Mouse (Mus musculus) ES-E14 (cell line): Measurements from ENCODE around the gene Tti1. TPM values are rescaled to one million over a fixed set of nuclear protein-coding genes. Genes with fewer than 3 reads are reported as not detected.
A peak's percentile ranks its signal among the peaks of the same experiment; 100 is the strongest.

ENCODE experiments used
- DNase-seq: peaks from one replicate; pipeline ENCODE4 v3.0.0-alpha.2; 2013; ENCODE audit warnings: low read depth, low spot score
- H3K27ac ChIP-seq: 2 replicates; pipeline ENCODE4 v1.5.1; 2012; ENCODE audit warnings: low read depth, mild to moderate bottlenecking, low read length, moderate library complexity, mixed read lengths; ENCODE audit not compliant: poor library complexity, insufficient read depth, severe bottlenecking
- H3K36me3 ChIP-seq: 2 replicates; pipeline ENCODE4 v1.6.1; 2012; ENCODE audit warnings: mild to moderate bottlenecking, low read length, moderate library complexity, mixed read lengths; ENCODE audit not compliant: control insufficient read depth, poor library complexity, insufficient read depth, severe bottlenecking
- H3K4me1 ChIP-seq, 2 experiments: fragments of 150-350 bp in 1 of 2; sonication (generic) in 1 of 2; 2 replicates each; pipeline ENCODE4 v1.6.1; 2012; ENCODE audit warnings: low read length in 2 of 2, mild to moderate bottlenecking in 1 of 2, mixed read lengths in 1 of 2; ENCODE audit not compliant: control insufficient read depth in 2 of 2, insufficient read depth in 2 of 2, poor library complexity in 1 of 2
- H3K4me3 ChIP-seq, 2 experiments: fragments of 150-350 bp in 1 of 2; sonication (generic) in 1 of 2; 2 replicates each; pipeline ENCODE4 v1.5.1; 2012; ENCODE audit warnings: low read length in 2 of 2, low read depth in 1 of 2, mild to moderate bottlenecking in 1 of 2, mixed read lengths in 1 of 2; ENCODE audit not compliant: insufficient read depth in 1 of 2, poor library complexity in 1 of 2, severe bottlenecking in 1 of 2
- H3K9ac ChIP-seq: 2 replicates; pipeline ENCODE4 v1.6.1; 2012; ENCODE audit warnings: low read depth, mild to moderate bottlenecking, low read length, mixed read lengths; ENCODE audit not compliant: poor library complexity, insufficient read depth, severe bottlenecking
- H3K9me3 ChIP-seq: fragments of 150-350 bp; sonication (generic); 2 replicates; pipeline ENCODE4 v1.6.1; 2012; ENCODE audit warnings: low read depth, mild to moderate bottlenecking, low read length; ENCODE audit not compliant: control insufficient read depth, insufficient read depth
- CHD2 ChIP-seq: IDR thresholded peaks from 2 replicates; pipeline ENCODE4 v1.6.1; 2014; ENCODE audit warnings: mild to moderate bottlenecking, low read depth, low read length, inconsistent platforms
- HCFC1 ChIP-seq: IDR thresholded peaks from 2 replicates; pipeline ENCODE4 v1.6.1; 2012; ENCODE audit warnings: low read length, inconsistent platforms, borderline replicate concordance; ENCODE audit not compliant: insufficient read depth
- MAFK ChIP-seq: IDR thresholded peaks from 2 replicates; pipeline ENCODE4 v1.6.1; 2014; ENCODE audit warnings: mild to moderate bottlenecking, low read depth, low read length, inconsistent platforms; ENCODE audit not compliant: insufficient read depth
- ZC3H11A ChIP-seq: IDR thresholded peaks from 2 replicates; pipeline ENCODE4 v1.6.1; 2012; ENCODE audit warnings: low read depth, mild to moderate bottlenecking, inconsistent platforms, low read length, borderline replicate concordance
- ZNF384 ChIP-seq: IDR thresholded peaks from 2 replicates; pipeline ENCODE4 v1.6.1; 2012; ENCODE audit warnings: low read depth, low read length, inconsistent platforms
- in situ Hi-C, 2 experiments: fragments of 600-800 bp; cut with MboI; formaldehyde crosslinking; loops; one replicate each; pipeline ENCODE4 v1.15.1; 2025; ENCODE audit warnings: low sequenced_read_pairs in 2 of 2, inconsistent platforms in 1 of 2; ENCODE audit not compliant: unreplicated experiment in 2 of 2
- total RNA-seq: library from RNA; depleted of rRNA; stranded (reverse); fragments of 300-350 nt; gene quantifications from 2 replicates; pipeline ENCODE4 v1.2.3, GENCODE M21; 2012

Gene Tti1
- total RNA-seq, 1 experiment: 25.3 TPM

DNA sequence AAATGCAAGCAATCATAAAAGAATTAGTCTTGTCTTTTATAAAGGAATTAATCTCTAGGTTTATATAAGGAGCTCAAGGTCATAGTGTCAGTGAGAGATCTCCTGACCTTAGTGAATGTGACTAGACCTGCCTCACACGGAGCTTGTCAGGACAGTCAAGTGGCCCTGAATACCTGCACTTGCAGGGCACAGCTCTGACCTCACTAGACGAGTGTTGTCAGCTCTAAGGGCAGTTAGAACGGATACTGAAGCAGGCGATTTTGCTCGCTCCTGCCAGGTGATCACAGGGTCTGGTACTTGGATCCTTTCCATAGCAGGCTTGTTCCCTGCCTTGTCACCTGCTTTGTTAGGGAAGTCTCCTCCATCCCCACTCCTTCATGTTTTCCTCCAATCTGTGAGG, 36.8 kb upstream of the Tti1 start:
- in situ Hi-C loops: no loop called here
- Histone ChIP-seq H3K4me1 (peaks cover 0 to 3% of the 10 kb centered on the region in 2 experiments; a peak in 1 of 4 replicates), H3K4me3 (no peak overlapping the region), H3K36me3 (peaks cover 11% of the 10 kb centered on the region), H3K27ac (no peak overlapping the region), H3K9me3 (no peaks in the 10 kb centered on the region), H3K9ac (no peak overlapping the region)
- no peak for DNase-seq
- no peak for TF ChIP-seq ZNF384
- no peak for TF ChIP-seq MAFK
- TF ChIP-seq ZC3H11A: no peak
- TF ChIP-seq CHD2: no peak
- TF ChIP-seq HCFC1: no peak

GRCm38 (mm10) chr2:158064571-158065048, 36.4 kb upstream of the Tti1 start:
- Histone ChIP-seq H3K4me3 (no peak overlapping the region), H3K9ac (no peak overlapping the region), H3K4me1 (peaks cover 0 to 3% of the 10 kb centered on the region in 2 experiments; a peak in 1 of 4 replicates), H3K9me3 (no peaks in the 10 kb centered on the region), H3K36me3 (peaks cover 10% of the 10 kb centered on the region), H3K27ac (no peak overlapping the region)
- TF ChIP-seq CHD2: no peak
- no peak for TF ChIP-seq MAFK
- no peak for TF ChIP-seq ZC3H11A
- TF ChIP-seq ZNF384: no peak
- no peak for TF ChIP-seq HCFC1
- peak; percentile 8 for DNase-seq
- in situ Hi-C loops: no loop called here

- in situ Hi-C loops: no loop called here
- H3K36me3 ChIP-seq: peaks cover 14% of the 10 kb centered on the region
- H3K9ac ChIP-seq: no peak overlapping the region
Observed at GRCm38 (mm10) chr2:158063036-158063435, 34.8 kb upstream of the Tti1 start.

DNA sequence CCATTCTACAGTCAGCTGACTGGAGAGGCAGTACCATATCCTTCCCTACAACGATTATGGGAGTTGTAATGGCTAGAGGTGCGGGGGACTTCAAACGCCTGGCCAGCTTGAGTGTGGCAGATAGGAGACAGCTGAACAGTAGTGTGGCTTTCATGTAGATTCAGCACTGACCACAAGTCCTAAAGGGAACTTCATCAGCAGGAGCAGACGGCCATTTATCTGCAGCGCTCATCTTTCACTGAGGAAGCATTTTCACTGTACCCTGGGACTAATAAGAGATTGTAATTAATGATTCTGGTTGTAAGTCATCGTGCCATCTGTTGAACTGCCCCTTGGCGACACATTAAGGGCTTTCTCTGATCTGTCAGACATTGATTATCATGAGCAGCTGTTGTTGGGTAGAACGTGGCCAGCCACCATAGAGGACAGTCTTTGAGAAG, 31.5 kb upstream of the Tti1 start:
- H3K4me3 ChIP-seq: no peak overlapping the region
- in situ Hi-C loops: no loop called here
- TF ChIP-seq CHD2 (no peak), ZNF384 (no peak), MAFK (no peak), HCFC1 (no peak), ZC3H11A (no peak)
- peaks cover 12% of the 10 kb centered on the region for H3K36me3 ChIP-seq
- no peak overlapping the region for H3K27ac ChIP-seq
- H3K9ac ChIP-seq: no peak overlapping the region
- DNase-seq: no peak
- H3K9me3 ChIP-seq: no peaks in the 10 kb centered on the region
- H3K4me1 ChIP-seq: peaks cover 0 to 3% of the 10 kb centered on the region in 2 experiments; a peak in 1 of 4 replicates

More at GRCm38 (mm10) chr2:158063036-158063435, 34.8 kb upstream of the Tti1 start:
- no peak overlapping the region for H3K4me3 ChIP-seq
- TF ChIP-seq MAFK (no peak), ZC3H11A (no peak), CHD2 (no peak), HCFC1 (no peak), ZNF384 (no peak)
- peaks cover 0 to 3% of the 10 kb centered on the region in 2 experiments; a peak in 1 of 4 replicates for H3K4me1 ChIP-seq
- H3K9me3 ChIP-seq: no peaks in the 10 kb centered on the region
- no peak overlapping the region for H3K27ac ChIP-seq
- no peak for DNase-seq

DNA sequence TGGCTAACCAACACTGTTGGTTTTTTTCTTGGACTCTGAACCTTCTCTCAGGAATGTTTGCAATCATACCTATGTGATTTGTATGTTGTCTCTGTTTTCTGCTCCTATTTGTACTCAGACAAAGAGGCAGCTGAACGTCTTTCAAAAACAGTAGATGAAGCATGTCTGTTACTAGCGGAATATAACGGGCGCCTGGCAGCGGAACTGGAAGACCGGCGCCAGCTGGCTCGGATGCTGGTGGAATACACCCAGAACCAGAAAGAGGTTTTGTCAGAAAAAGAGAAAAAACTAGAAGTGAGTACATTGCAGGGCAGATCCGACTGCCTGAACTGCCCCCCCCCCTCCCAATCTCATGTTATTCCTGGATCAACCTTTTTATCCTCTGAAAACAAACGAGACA, 30.3 kb upstream of the Tti1 start:
- H3K36me3 ChIP-seq: peaks cover 12% of the 10 kb centered on the region
- no peak overlapping the region for H3K9ac ChIP-seq
- H3K9me3 ChIP-seq: no peaks in the 10 kb centered on the region
- H3K27ac ChIP-seq: no peak overlapping the region
- TF ChIP-seq ZNF384: no peak
- TF ChIP-seq ZC3H11A: no peak
- TF ChIP-seq MAFK: no peak
- TF ChIP-seq CHD2: no peak
- TF ChIP-seq HCFC1: no peak
- in situ Hi-C loops: no loop called here
- H3K4me1 ChIP-seq: no peaks in the 10 kb centered on the region
- H3K4me3 ChIP-seq: no peak overlapping the region
- no peak for DNase-seq
